Mouse (Mus musculus) layer of hippocampus, postnatal 14 days (tissue): Measurements from ENCODE around the gene A2m. TPM values are rescaled to one million over a fixed set of nuclear protein-coding genes. Genes with fewer than 3 reads are reported as not detected.
A peak's percentile ranks its signal among the peaks of the same experiment; 100 is the strongest.

Experiments
- DNase-seq, 2 experiments: peaks; one replicate each; pipeline ENCODE4 v3.0.0; 2021 to 2022; ENCODE audit warnings: low spot score in 2 of 2, mixed read lengths in 1 of 2
- long read RNA-seq, 2 experiments: library from polyadenylated mRNA; stranded (forward); transcript quantifications; one replicate each; pipeline ENCODE4 v2.0.0; 2021
- total RNA-seq, 2 experiments: library from RNA; stranded (reverse); gene quantifications; 2 replicates each; pipeline ENCODE4 v1.2.3; 2021

Gene A2m
- total RNA-seq, result 1 to 10 TPM; 6.1 to 7.9 TPM
- long read RNA-seq, experiment 1, partial matches to known transcripts, result 1 of 3 reads
- long read RNA-seq, experiment 1, other reads (novel, unspliced or antisense), result 2 of 3 reads
- long read RNA-seq, experiment 2, partial matches to known transcripts, result 1 of 5 reads
- long read RNA-seq, experiment 2, other reads (novel, unspliced or antisense), result 4 of 5 reads

DNA sequence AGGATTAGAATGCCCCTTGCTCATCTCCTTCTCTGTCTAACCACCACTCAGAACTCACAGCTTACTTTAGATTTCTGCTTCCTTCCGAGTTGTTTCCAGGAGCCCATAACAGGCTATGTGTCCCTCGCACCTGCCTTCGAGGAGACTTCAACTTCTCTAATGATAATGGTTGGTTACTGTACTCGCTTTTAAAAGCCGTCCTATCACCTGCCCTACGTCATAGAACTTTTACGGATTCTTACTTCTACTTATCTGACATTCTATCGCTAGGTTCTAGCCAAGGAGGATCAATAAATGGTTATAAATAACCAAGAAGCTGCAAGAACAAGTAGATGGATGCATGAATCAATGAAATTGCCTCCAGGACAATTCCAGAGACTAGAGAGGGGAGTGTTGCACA, at the start of gene A2m:
TSS of gene A2m (plus strand) at position 301 of the 400 bp plus-strand sequence.
- no peak for DNase-seq

DNA sequence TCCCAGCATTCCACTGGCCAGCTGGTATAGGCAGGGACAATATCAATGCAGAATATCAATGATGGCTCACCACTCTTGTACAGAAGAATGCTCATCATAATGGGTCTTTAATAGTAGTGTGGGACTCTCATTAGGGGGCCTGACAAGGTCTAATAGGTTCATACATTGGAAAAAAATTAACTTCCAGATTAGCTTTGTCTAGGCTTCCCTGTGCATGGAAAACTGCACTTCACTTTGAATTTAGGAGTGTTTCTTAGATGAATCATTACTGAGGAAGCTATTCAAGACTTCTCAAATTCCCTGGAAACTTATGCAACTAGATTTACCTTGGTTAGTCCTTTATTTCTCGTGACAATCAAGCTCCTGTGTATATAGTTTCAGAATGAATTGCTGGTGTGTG, 45.0 kb upstream of the A2m start:
- no peak for DNase-seq

DNA sequence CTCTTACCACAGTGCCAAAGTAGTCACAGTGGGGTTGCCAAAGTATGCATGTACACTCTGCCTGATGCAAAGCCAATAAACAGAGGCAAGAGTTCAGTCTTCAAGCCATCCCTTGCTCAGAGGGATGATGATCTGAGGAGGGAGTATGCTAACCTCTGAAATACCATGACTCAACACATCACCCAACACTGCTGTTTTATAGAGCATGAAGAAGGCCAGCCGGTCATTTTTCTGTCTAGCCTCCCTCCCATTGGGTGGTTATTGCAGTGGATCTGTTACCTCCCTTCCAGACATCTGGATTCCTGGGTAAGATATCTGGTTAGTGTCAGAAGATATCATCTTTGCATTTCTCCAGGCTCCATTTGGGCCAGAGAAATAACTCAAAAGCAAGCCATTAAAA, 34.2 kb upstream of the A2m start:
- DNase-seq, result no peak

- no peak for DNase-seq
Observed at GRCm38 (mm10) chr6:121607861-121608260, 27.3 kb upstream of the A2m start.

DNA sequence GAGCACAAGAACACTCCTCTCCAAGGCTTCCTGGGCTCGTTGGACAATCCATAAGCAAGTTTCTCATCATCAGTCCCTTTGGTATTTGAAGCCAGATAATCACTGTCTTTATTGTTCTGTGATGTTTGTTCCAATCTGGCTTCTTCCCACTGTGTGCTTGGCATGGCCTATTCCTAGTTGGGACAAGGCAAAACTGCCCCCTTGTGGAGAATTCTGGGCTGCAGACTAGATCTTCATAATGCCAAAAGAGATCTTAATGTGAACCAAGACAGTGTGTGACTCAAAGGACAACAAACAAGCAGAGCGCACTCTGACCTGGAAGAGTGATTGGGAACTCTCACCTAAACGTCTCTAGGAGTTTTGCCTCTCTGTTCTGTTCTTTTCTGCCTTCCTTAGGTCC, 23.4 kb upstream of the A2m start:
- peak in 1 of 2 experiments; percentile 13 for DNase-seq

GRCm38 (mm10) chr6:121617476-121617875, 17.7 kb upstream of the A2m start:
- DNase-seq, result no peak

- DNase-seq, result no peak
Observed at GRCm38 (mm10) chr6:121622525-121622924, 12.7 kb upstream of the A2m start.

GRCm38 (mm10) chr6:121634520-121634919, 656 bp upstream of the A2m start:
- DNase-seq, result no peak

DNA sequence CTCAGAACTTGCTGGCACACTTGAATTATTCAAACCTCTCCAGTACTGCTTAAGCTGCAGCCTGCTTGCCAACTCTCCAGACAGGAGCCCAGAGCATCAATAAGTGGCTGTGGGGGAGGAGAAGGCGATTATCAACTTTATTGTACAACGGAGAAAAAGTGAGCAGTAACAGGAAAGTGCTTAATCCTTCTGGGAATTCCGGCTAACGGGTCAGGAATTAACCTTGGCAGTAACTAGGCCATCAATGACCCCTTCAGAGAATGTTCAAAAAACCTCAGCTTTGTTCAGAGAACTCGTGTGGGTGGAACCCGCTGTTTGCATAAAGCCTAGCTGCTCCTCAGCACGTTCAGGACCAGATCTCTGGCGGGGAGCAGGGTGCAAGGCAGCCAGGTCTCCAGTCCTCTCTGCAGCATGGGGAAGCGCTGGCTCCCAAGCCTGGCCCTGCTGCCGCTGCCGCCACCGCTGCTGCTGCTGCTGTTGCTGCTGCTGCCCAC, 749 bp downstream of the A2m start:
- peak; percentile 28 to 34 for DNase-seq

GRCm38 (mm10) chr6:121648499-121648898, 13.3 kb downstream of the A2m start:
- no peak for DNase-seq

Other genes starting within 250 kb of the A2m start
- 100 to 1,000 TPM; 112 to 118 TPM for gene Iqsec3, start 161.7 kb upstream of the A2m start, total RNA-seq
- not detected for gene Gm7298, start 97.6 kb downstream of the A2m start, total RNA-seq
- not detected for gene Mug1, start 203.2 kb downstream of the A2m start, total RNA-seq